Mouse (Mus musculus) stomach, embryonic 15.5 days (tissue): Measurements from ENCODE around the gene Gng12. TPM values are rescaled to one million over a fixed set of nuclear protein-coding genes. Genes with fewer than 3 reads are reported as not detected.
"Not testable (repeated sequence)": the region's sequence is repeated elsewhere in the genome, so short reads cannot be mapped to it uniquely, and the experiment has no call there.

Experiments used
- ATAC-seq: fragments of 200-750 bp; cut with Nextera tagmentation; 2 replicates; pipeline ENCODE4 v1.8.0; 2017; ENCODE audit warnings: low read depth, moderate number of reproducible peaks, moderate TSS enrichment; ENCODE audit not compliant: insufficient read depth, low FRiP score
- H3K27ac ChIP-seq: fragments of 300-500 bp; sonication (generic); 2 replicates; pipeline ENCODE4 v1.5.1; 2015; ENCODE audit warnings: mild to moderate bottlenecking, inconsistent platforms
- H3K27me3 ChIP-seq: fragments of 300-500 bp; sonication (generic); replicated peaks from 2 replicates; pipeline ENCODE4 v1.6.1; 2015; ENCODE audit warnings: inconsistent platforms
- H3K36me3 ChIP-seq: fragments of 300-500 bp; sonication (generic); 2 replicates; pipeline ENCODE4 v1.6.1; 2015; ENCODE audit warnings: inconsistent platforms
- H3K4me1 ChIP-seq: fragments of 300-500 bp; sonication (generic); 2 replicates; pipeline ENCODE4 v1.6.1; 2015; ENCODE audit warnings: inconsistent platforms
- H3K4me2 ChIP-seq: fragments of 300-500 bp; sonication (generic); 2 replicates; pipeline ENCODE4 v1.6.1; 2015; ENCODE audit warnings: mild to moderate bottlenecking, inconsistent platforms
- H3K4me3 ChIP-seq: fragments of 300-500 bp; sonication (generic); replicated peaks from 2 replicates; pipeline ENCODE4 v1.5.1; 2015; ENCODE audit warnings: inconsistent platforms
- H3K9ac ChIP-seq: fragments of 300-500 bp; sonication (generic); 2 replicates; pipeline ENCODE4 v1.6.1; 2015; ENCODE audit warnings: inconsistent platforms
- H3K9me3 ChIP-seq: fragments of 300-500 bp; sonication (generic); 2 replicates; pipeline ENCODE4 v1.6.1; 2016; ENCODE audit warnings: inconsistent platforms
- WGBS: fragments of 180-500 bp; shearing (Covaris S2); methylation state at CpG from one replicate; pipeline ENCODE4 v1.1.7; 2015; 5-methylcytosine and 5-hydroxymethylcytosine counted together
- polyA plus RNA-seq: library from polyadenylated mRNA; unstranded; fragments of >200 nt; fragmentation: Nextera tagmentation; extraction: Ambion mirVana; gene quantifications from 2 replicates; pipeline ENCODE4 v1.2.1, GENCODE M21; 2015

The Gng12 gene
- polyA plus RNA-seq = 103 and 105 TPM in 2 replicates

- under 1% methylated on average over 80 of the region's 98 CpGs for WGBS
These were observed at the start of gene Gng12 for GRCm38 (mm10) chr6:66896119-66896920. TSS of gene Gng12 (plus strand) at chr6:66896397.

GRCm38 (mm10) chr6:66848936-66849335 is 47.3 kb upstream of the Gng12 start:
- Histone ChIP-seq H3K9me3 (no peaks in the 10 kb centered on the region), H3K4me3 (no peak overlapping the region), H3K27me3 (no peaks in the 10 kb centered on the region), H3K4me2 (no peak overlapping the region), H3K27ac (no peak overlapping the region), H3K36me3 (no peaks in the 10 kb centered on the region), H3K9ac (no peak overlapping the region), H3K4me1 (no peaks in the 10 kb centered on the region)
- 25% methylated on average over 4 of the region's 4 CpGs for WGBS
- no peak for ATAC-seq

More at GRCm38 (mm10) chr6:66896119-66896920, at the start of gene Gng12:
- Histone ChIP-seq H3K4me3 (peak within 1 kb of the TSS; percentile 93), H3K36me3 (no peaks in the 10 kb centered on the region), H3K4me1 (0 out of 2 replicates have a peak, but pooled peaks cover 13% of the 10 kb centered on the region), H3K27ac (peak within 1 kb of the TSS; percentile 70), H3K4me2 (peak within 1 kb of the TSS; percentile 83), H3K9ac (peak within 1 kb of the TSS; percentile 78), H3K27me3 (no peaks in the 10 kb centered on the region), H3K9me3 (no peaks in the 10 kb centered on the region)
- ATAC-seq = peak; percentile 93

GRCm38 (mm10) chr6:66856236-66856635 is 40.0 kb upstream of the Gng12 start:
- H3K4me2 ChIP-seq = no peak overlapping the region
- H3K4me1 ChIP-seq = no peaks in the 10 kb centered on the region
- no peak overlapping the region for H3K9ac ChIP-seq
- H3K4me3 ChIP-seq = no peak overlapping the region
- H3K27me3 ChIP-seq = no peaks in the 10 kb centered on the region
- ATAC-seq = no peak
- H3K36me3 ChIP-seq = no peaks in the 10 kb centered on the region
- no peak overlapping the region for H3K27ac ChIP-seq
- H3K9me3 ChIP-seq = no peaks in the 10 kb centered on the region

- H3K4me1 ChIP-seq = no peaks in the 10 kb centered on the region
- no peaks in the 10 kb centered on the region for H3K27me3 ChIP-seq
- no peak overlapping the region for H3K4me2 ChIP-seq
- H3K36me3 ChIP-seq = no peaks in the 10 kb centered on the region
- ATAC-seq = no peak
- no peak overlapping the region for H3K27ac ChIP-seq
- H3K9ac ChIP-seq = no peak overlapping the region
- no peak overlapping the region for H3K4me3 ChIP-seq
- 63% methylated on average over 1 of the region's 1 CpGs for WGBS
- H3K9me3 ChIP-seq = no peaks in the 10 kb centered on the region
These were observed 37.8 kb upstream of the Gng12 start for GRCm38 (mm10) chr6:66858356-66858755.

- Histone ChIP-seq H3K36me3 (no peaks in the 10 kb centered on the region), H3K9me3 (no peaks in the 10 kb centered on the region), H3K27ac (no peak overlapping the region), H3K4me2 (no peak overlapping the region), H3K9ac (no peak overlapping the region), H3K4me3 (no peak overlapping the region), H3K4me1 (no peaks in the 10 kb centered on the region), H3K27me3 (no peaks in the 10 kb centered on the region)
- no peak for ATAC-seq
These were observed 36.8 kb upstream of the Gng12 start for GRCm38 (mm10) chr6:66859391-66859790.

- no peak overlapping the region for H3K4me3 ChIP-seq
- no peak overlapping the region for H3K4me2 ChIP-seq
- H3K9me3 ChIP-seq = no peaks in the 10 kb centered on the region
- WGBS = 73% methylated on average over 2 of the region's 2 CpGs
- no peak overlapping the region for H3K9ac ChIP-seq
- ATAC-seq = no peak
- H3K36me3 ChIP-seq = no peaks in the 10 kb centered on the region
- no peaks in the 10 kb centered on the region for H3K27me3 ChIP-seq
- no peaks in the 10 kb centered on the region for H3K4me1 ChIP-seq
- no peak overlapping the region for H3K27ac ChIP-seq
These were observed 31.7 kb upstream of the Gng12 start for GRCm38 (mm10) chr6:66864463-66864862.

- Histone ChIP-seq H3K27ac (no peak overlapping the region), H3K9ac (no peak overlapping the region), H3K4me1 (no peaks in the 10 kb centered on the region), H3K27me3 (no peaks in the 10 kb centered on the region), H3K9me3 (no peaks in the 10 kb centered on the region), H3K36me3 (no peaks in the 10 kb centered on the region), H3K4me2 (no peak overlapping the region), H3K4me3 (no peak overlapping the region)
- ATAC-seq = no peak
- WGBS = 93% methylated on average over 1 of the region's 1 CpGs
These were observed 29.9 kb upstream of the Gng12 start for GRCm38 (mm10) chr6:66866295-66866694.

- not testable (repeated sequence) for H3K9me3 ChIP-seq, H3K9ac ChIP-seq, H3K27me3 ChIP-seq, H3K36me3 ChIP-seq, H3K4me1 ChIP-seq, H3K4me2 ChIP-seq, H3K27ac ChIP-seq, ATAC-seq, H3K4me3 ChIP-seq
- WGBS = 88% methylated on average over 13 of the region's 13 CpGs
These were observed 19.1 kb upstream of the Gng12 start for GRCm38 (mm10) chr6:66877048-66877447.

GRCm38 (mm10) chr6:66890349-66891158 is 5.6 kb upstream of the Gng12 start:
- no peak overlapping the region for H3K4me2 ChIP-seq
- no peak overlapping the region for H3K27ac ChIP-seq
- 79% methylated on average over 3 of the region's 3 CpGs for WGBS
- H3K4me1 ChIP-seq = no peaks in the 10 kb centered on the region
- no peak for ATAC-seq
- H3K27me3 ChIP-seq = no peaks in the 10 kb centered on the region
- H3K36me3 ChIP-seq = no peaks in the 10 kb centered on the region
- no peaks in the 10 kb centered on the region for H3K9me3 ChIP-seq
- no peak overlapping the region for H3K4me3 ChIP-seq
- no peak overlapping the region for H3K9ac ChIP-seq

GRCm38 (mm10) chr6:66893950-66894349 is 2.2 kb upstream of the Gng12 start:
- no peak overlapping the region for H3K27ac ChIP-seq
- no peaks in the 10 kb centered on the region for H3K9me3 ChIP-seq
- WGBS = 84% methylated on average over 5 of the region's 5 CpGs
- H3K4me2 ChIP-seq = no peak overlapping the region
- 0 out of 2 replicates have a peak, but pooled peaks cover 13% of the 10 kb centered on the region for H3K4me1 ChIP-seq
- H3K9ac ChIP-seq = no peak overlapping the region
- no peaks in the 10 kb centered on the region for H3K36me3 ChIP-seq
- no peaks in the 10 kb centered on the region for H3K27me3 ChIP-seq
- no peak for ATAC-seq
- H3K4me3 ChIP-seq = no peak overlapping the region

- no peak for ATAC-seq
- 56% methylated on average over 1 of the region's 1 CpGs for WGBS
- no peak overlapping the region for H3K27ac ChIP-seq
- H3K4me1 ChIP-seq = 0 out of 2 replicates have a peak, but pooled peaks cover 13% of the 10 kb centered on the region
- H3K9ac ChIP-seq = no peak overlapping the region
- H3K4me3 ChIP-seq = no peak overlapping the region
- H3K9me3 ChIP-seq = no peaks in the 10 kb centered on the region
- no peaks in the 10 kb centered on the region for H3K27me3 ChIP-seq
- no peaks in the 10 kb centered on the region for H3K36me3 ChIP-seq
- H3K4me2 ChIP-seq = no peak overlapping the region
These were observed 1.2 kb upstream of the Gng12 start for GRCm38 (mm10) chr6:66894999-66895398.
